Mouse (Mus musculus): Measurements from ENCODE around the gene Arhgef16.

- TF ChIP-seq USF1 (IDR thresholded peaks at IDR 0.05; ENCODE audit: low read depth, low read length) (no peak), CTCF (conservative IDR thresholded peaks at IDR 0.05 in 1 of 2, IDR thresholded peaks at IDR 0.05 in 1 of 2; ENCODE audit: low read depth in 2 of 2, low read length in 2 of 2) (no peak), UBTF (IDR thresholded peaks at IDR 0.05; ENCODE audit: low read depth, low read length) (no peak), ZNF384 (IDR thresholded peaks at IDR 0.05; ENCODE audit: low read depth, low read length) (no peak)
Observed at GRCm38 (mm10) chr4:154249316-154249715, 52.2 kb downstream of the Arhgef16 start.
